Mouse (Mus musculus): ENCODE measurements around the gene Khk.

The Khk gene

GRCm38 (mm10) chr5:30914101-30914635 lies 7.1 kb upstream of the Khk start:
- no peak for DNase-seq

DNA sequence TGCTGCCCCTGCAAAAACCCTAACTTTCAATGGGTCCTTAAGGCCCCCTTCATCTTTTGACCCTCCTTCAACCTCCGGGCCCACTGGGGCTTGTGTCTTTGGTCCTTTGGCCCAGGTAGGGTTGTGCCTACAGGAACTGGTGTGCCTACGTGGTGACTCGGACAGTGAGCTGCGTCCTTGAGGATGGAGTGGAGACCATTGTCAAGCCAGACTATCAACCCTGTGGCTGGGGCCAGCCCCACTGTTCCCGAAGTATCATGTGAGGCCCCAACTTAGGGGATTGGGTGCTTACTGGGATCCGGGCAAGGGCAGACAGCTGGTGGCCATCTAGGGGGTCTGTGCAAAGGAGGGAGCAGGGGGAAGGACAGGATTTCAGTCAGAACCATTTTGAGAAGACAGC lies 6.4 kb upstream of the Khk start:
- DNase-seq: no peak

- no peak for DNase-seq
Measured at GRCm38 (mm10) chr5:30915456-30915855, 5.8 kb upstream of the Khk start.

- peak; percentile 77 for DNase-seq
Measured at GRCm38 (mm10) chr5:30915974-30916433, 5.2 kb upstream of the Khk start.

DNA sequence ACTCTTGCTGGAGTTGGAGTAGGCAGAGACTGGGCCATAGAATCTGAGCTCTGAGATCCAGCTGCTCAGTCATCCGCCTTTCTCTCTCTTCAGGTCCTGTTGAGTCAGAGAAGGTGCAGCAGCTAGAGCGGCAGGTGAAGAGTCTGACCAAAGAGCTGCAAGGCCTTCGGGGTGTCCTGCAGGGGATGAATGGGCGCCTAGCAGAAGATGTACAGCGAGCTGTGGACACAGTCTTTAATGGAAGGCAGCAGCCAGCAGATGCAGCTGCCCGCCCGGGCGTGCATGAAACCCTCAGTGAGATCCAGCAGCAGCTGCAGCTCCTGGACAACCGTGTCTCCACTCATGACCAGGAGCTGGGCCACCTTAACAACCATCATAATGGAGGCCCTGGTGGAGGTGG lies 4.4 kb upstream of the Khk start:
- no peak for DNase-seq

- no peak for DNase-seq
Measured at GRCm38 (mm10) chr5:30917348-30917747, 3.9 kb upstream of the Khk start.

DNA sequence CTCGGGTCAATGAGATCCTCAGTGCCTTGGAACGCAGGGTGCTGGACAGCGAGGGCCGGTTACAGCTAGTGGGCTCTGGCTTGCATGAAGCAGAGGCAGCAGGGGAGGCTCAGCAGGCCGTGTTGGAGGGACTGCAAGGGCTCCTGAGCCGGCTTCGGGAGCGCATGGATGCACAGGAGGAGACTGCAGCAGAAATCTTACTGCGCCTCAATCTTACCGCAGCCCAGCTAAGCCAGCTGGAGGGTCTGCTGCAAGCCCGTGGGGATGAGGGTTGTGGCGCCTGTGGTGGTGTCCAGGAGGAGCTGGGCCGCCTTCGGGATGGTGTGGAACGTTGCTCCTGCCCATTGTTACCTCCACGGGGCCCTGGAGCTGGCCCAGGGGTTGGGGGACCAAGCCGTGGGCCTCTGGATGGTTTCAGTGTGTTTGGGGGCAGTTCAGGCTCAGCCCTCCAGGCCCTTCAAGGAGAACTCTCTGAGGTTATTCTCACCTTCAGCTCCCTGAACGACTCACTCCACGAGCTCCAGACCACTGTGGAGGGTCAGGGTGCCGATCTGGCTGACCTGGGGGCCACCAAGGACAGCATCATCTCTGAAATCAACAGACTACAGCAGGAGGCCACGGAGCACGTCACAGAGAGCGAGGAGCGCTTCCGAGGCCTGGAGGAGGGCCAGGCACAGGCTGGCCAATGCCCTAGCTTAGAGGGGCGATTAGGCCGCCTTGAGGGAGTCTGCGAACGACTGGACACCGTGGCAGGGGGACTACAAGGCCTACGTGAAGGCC lies 3.1 kb upstream of the Khk start:
- no peak for DNase-seq

GRCm38 (mm10) chr5:30918691-30919090 lies 2.5 kb upstream of the Khk start:
- DNase-seq: no peak

DNA sequence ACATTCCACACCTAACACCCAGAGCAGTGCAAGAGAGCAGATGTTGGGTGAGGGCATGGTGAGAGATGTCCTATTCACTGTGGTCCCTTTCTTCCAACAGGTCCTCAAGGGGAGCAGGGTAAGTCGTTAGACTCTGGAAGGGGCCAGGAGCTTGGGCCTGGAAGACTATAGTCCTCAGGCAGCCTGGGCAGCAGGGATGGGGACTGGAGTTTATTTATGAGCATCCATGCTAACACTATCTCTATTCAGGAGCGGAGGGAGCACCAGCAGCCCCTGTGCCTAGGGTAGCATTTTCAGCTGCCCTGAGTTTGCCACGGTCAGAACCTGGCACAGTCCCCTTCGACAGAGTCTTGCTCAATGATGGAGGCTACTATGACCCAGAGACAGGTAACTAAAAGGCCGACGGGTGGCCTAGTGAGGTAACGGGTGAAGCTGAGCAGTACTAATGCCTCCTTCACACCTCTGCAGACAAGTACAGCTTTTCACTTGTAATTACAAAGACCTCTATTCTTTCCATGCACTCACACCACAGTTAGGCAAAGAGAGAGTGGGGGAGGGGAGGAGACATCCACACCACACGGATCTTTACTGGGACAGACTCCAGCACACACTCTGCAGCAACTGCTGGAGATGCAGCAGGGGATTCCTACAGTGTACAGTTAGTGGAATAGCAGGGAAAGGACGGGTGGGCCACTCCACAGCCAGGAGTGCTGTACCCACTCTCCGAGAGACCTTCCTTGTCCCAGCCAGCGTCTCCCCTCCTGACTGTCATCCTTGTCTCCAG lies 1.2 kb upstream of the Khk start:
- no peak for DNase-seq

DNA sequence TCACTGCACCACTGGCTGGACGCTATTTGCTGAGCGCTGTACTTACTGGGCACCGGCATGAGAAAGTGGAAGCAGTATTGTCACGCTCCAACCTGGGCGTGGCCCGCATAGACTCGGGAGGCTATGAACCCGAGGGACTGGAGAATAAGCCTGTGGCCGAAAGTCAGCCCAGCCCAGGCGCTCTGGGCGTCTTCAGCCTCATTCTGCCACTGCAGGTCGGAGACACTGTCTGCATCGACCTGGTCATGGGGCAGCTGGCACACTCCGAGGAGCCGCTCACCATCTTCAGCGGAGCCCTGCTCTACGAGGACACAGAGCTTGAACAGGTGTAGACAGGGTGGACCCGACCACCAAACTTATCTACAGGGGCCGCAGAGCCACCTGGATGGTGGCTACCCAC lies 610 bp upstream of the Khk start:
- DNase-seq: no peak

DNA sequence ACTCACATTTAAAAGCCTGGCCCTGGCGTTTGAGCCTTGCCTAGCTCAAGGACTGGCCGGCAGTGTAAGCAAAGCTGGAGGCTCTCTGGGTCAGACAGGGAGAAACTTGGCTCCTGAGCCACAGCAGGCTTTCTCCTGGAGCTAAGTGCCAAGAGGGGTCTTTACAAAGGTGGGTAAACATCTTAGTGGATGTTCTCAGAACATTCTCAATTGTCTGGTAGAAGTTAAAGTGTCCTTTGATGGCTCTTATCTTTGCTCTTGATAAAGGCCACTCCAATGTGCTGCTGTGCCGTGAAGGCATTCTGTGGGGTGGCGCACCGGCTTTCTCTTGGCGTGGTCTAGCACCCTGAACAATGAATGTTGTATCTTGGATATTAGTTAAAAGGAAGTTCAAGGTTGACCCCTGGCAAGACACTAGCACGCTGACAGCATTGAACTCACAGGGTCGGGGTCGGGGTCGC lies 1.4 kb downstream of the Khk start:
- DNase-seq: no peak

- no peak for DNase-seq
Measured at GRCm38 (mm10) chr5:30923119-30923518, 1.9 kb downstream of the Khk start.

DNA sequence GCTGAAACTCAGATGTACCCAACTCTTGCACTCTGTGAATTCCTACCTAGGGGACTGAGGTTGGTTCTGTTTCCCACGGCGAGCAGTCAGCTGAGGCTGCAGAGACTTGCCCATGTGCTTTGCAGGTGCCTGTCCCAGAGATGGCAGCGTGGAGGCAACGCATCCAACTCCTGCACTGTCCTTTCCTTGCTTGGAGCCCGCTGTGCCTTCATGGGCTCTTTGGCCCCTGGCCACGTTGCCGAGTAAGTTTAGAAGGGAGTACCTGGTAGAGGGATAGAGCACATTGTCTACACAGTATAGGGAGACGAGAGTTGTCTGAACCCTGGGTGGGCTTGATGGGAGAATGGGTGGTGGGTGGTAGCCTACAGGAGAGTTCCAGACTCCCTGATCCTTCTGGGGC lies 3.4 kb downstream of the Khk start:
- no peak for DNase-seq

DNA sequence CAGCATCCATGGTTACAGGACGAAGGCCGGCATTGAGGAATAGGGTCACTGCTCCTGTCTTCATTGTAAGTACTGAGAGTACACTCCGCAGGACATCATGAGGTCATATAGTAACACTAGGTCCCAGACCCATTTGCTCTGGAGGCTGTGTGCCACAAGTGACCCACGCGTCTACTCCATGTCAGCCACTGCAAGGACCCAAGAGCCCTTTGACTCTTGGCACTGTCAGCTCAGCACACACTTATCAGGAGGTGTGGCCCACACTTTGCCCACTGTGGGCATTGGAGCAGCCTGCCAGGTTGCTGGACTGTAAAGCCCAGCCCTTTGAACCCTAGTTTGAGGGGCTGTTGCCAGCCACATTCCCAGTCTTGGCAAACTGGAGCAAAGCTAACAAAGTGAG lies 4.0 kb downstream of the Khk start:
- DNase-seq: no peak

DNA sequence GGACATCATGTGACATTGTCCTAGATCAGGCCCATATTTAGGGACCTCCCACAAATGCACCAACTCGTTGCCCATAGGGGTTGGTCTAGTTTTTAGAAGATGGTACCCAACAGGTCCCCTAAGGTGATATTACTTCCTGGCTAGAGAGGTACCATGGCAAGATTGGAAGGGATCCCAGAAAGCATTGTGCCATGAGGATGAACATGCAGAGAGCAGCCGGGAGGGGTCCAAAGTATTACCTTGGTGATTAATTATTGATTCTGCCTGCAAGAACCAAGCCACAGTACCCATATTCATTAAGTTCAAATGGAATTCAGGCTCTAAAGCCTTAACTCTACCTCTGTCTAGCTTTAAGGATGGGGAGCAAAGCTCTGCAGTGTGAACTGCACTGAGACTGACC lies 4.8 kb downstream of the Khk start:
- DNase-seq: no peak

- DNase-seq: no peak
Measured at GRCm38 (mm10) chr5:30927945-30928529, 6.8 kb downstream of the Khk start.

GRCm38 (mm10) chr5:30930121-30930520 lies 8.9 kb downstream of the Khk start:
- peak; percentile 83 for DNase-seq

DNA sequence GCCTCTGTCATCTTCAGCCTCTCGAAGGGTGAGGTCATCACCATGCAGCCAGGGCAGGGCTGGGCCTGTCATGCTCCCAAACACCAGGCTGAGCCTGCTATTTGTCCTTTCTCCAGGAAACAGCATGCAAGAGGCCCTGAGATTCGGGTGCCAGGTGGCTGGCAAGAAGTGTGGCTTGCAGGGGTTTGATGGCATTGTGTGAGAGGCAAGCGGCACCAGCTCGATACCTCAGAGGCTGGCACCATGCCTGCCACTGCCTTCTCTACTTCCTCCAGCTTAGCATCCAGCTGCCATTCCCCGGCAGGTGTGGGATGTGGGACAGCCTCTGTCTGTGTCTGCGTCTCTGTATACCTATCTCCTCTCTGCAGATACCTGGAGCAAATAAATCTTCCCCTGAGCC lies 9.6 kb downstream of the Khk start:
- peak; percentile 17 for DNase-seq

DNA sequence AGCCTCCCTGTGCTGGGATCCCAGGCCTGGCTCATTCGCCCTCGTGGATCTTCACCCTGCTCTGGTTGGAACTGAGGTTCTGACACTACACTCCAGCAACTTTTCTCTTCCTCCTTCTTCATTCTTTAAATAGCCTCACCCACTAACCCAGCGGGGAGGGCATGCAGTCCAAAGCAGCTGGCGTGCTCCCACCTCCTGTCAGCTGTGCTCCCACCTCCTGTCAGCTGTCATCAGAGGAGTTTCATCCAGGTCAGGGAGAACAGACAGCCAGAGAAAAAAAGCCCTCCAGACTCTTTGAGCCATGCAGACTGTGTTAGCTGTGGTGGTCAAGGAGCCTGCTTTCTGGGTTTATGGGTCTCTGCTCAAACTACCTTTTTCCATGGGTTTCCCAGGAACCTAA lies 10.1 kb downstream of the Khk start:
- no peak for DNase-seq

GRCm38 (mm10) chr5:30933705-30934104 lies 12.5 kb downstream of the Khk start:
- DNase-seq: no peak

DNA sequence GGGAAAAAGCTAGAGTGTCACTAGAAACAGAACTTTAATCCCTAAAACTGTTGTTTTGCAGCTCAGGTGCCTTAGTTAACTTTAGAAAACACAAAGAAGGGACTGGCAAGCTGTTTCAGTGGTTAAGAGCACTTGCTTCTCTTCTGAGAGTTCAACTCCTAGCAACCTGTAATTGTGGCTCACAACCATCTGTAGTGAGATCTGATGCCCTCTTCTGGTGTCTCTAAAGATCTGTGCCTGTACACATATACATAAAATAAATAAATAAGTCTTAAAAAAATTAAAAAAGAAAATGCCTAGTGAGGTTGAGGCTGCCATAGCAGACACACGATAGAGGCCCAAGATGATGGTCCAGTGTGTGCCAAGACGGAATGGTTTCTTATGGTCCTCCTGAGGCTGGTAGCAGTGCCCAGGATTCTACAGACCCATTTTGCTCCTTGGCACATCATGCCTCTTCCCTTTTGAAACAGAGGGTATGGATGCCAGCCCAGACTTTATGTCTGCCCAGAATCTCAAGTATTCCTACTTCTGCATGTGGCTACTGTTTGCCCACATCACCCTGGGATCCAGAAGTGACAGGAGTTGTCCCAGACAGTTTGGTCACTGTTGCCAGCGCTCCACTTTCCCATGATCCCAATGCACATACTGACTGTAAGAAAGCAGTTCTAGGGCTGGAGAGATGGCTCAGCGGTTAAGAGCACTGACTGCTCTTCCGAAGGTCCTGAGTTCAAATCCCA lies 13.7 kb downstream of the Khk start:
- no peak for DNase-seq

GRCm38 (mm10) chr5:30943004-30943403 lies 21.8 kb downstream of the Khk start:
- no peak for DNase-seq

GRCm38 (mm10) chr5:30944344-30944743 lies 23.1 kb downstream of the Khk start:
- DNase-seq: no peak

All from cerebellum, adult 8-10 months (tissue).